Mouse (Mus musculus) stomach, postnatal 0 days (tissue): ENCODE results near the gene AC129217.1.

Source experiments
- CTCF ChIP-seq: IDR thresholded peaks from 2 replicates; pipeline ENCODE4 v1.5.1; 2016; ENCODE audit warnings: antibody characterized with exemption, low read depth, mild to moderate bottlenecking, moderate library complexity
- EP300 ChIP-seq: optimal IDR thresholded peaks from 2 replicates; pipeline ENCODE3; 2016; ENCODE audit warnings: antibody characterized with exemption

DNA sequence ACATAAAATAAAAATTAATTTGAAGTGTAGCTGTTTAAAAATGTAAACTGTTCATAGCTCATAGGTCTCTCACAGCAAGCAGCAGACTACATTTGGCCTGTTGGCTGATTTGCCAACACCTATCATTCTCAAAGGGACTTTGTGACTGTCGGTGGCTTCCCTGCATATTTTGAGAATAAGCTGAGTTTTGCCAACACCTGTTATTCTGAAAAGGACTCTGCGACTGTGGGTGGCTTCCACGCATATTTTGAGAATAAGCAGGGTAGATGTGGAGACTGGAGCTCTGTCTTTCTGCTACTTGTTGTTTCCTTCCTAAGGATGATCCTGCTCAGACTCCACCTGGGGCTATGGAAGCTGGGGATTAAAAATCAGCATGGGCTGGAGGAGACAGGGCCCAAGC lies 23.5 kb downstream of the AC129217.1 start:
- TF ChIP-seq CTCF (no peak), EP300 (no peak)
